Mouse (Mus musculus): ENCODE results near the gene Dock2. TPM values are rescaled to one million over a fixed set of nuclear protein-coding genes. Genes with fewer than 3 reads are reported as not detected.

Dock2 gene
- polyA plus RNA-seq, 1 experiment: not detected

- no peak for TF ChIP-seq EP300 (IDR thresholded peaks at IDR 0.05; ENCODE audit: insufficient read depth, low read depth, low read length)
- no peak for TF ChIP-seq CTCF (IDR thresholded peaks at IDR 0.05; ENCODE audit: low read depth, low read length)
- TF ChIP-seq POLR2A (IDR thresholded peaks at IDR 0.05; ENCODE audit: insufficient read depth, low read length): no peak
- no peaks in the 10 kb centered on the region for H3K36me3 ChIP-seq (ENCODE audit: control insufficient read depth, insufficient read depth, low read length, poor library complexity, severe bottlenecking)
Observed at GRCm38 (mm10) chr11:34264099-34264498, 519.6 kb downstream of the Dock2 start.

DNA sequence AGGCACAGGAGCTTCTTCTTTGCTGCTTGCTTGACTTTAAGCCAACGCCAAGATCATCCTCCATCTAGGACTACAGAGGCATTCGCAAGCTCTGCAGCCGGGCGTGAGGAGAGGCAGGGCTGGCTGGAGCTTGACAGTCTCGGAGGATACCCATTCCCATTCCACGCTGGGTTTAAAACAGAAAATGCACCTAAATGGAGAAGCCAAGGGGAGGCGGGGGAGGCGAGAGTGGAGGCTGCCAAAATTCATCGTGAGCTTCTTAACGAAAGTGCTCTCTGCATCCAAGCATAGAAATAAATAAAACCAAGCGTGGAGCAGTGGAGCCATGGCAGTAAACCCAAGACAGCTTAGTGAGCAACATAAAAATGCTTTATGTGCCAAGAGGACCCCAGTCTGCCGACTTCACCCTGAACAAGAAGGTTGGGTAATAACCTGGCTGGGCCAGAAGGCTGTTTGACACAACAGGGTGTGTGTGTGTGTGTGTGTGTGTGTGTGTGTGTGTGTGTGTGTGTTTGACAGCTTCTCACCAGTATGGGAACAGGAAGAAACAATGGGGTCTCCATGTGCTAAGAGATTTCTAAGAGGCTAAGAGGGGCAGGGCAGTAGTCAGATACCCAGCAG lies 524.7 kb downstream of the Dock2 start:
- no peak for TF ChIP-seq CTCF (IDR thresholded peaks at IDR 0.05; ENCODE audit: low read depth, low read length)
- TF ChIP-seq EP300 (IDR thresholded peaks at IDR 0.05; ENCODE audit: insufficient read depth, low read depth, low read length): no peak
- no peak for TF ChIP-seq POLR2A (IDR thresholded peaks at IDR 0.05; ENCODE audit: insufficient read depth, low read length)
- H3K27me3 ChIP-seq (ENCODE audit: control insufficient read depth, insufficient read depth, low read length, poor library complexity, severe bottlenecking): no peaks in the 10 kb centered on the region
- no peaks in the 10 kb centered on the region for H3K9me3 ChIP-seq (replicated peaks; ENCODE audit: control insufficient read depth, insufficient read depth, low read length, poor library complexity, severe bottlenecking)
- H3K4me3 ChIP-seq (ENCODE audit: low read depth, low read length): no peak overlapping the region
- no peak overlapping the region for H3K27ac ChIP-seq (ENCODE audit: insufficient read depth, low read length)
- H3K9ac ChIP-seq (ENCODE audit: low read depth, poor library complexity, severe bottlenecking): no peak overlapping the region
- H3K36me3 ChIP-seq (ENCODE audit: control insufficient read depth, insufficient read depth, low read length, poor library complexity, severe bottlenecking): no peaks in the 10 kb centered on the region
- H3K4me1 ChIP-seq (ENCODE audit: control insufficient read depth, insufficient read depth, low read length): no peaks in the 10 kb centered on the region

More at GRCm38 (mm10) chr11:34264099-34264498, 519.6 kb downstream of the Dock2 start:
- H3K9ac ChIP-seq (ENCODE audit: low read depth, poor library complexity, severe bottlenecking): no peak overlapping the region
- no peak overlapping the region for H3K27ac ChIP-seq (ENCODE audit: insufficient read depth, low read length)
- no peak overlapping the region for H3K4me3 ChIP-seq (ENCODE audit: low read depth, low read length)
- H3K4me1 ChIP-seq (ENCODE audit: control insufficient read depth, insufficient read depth, low read length): no peaks in the 10 kb centered on the region
- H3K9me3 ChIP-seq (replicated peaks; ENCODE audit: control insufficient read depth, insufficient read depth, low read length, poor library complexity, severe bottlenecking): no peaks in the 10 kb centered on the region
- H3K27me3 ChIP-seq (ENCODE audit: control insufficient read depth, insufficient read depth, low read length, poor library complexity, severe bottlenecking): no peaks in the 10 kb centered on the region

GRCm38 (mm10) chr11:34257548-34258189 lies 526.0 kb downstream of the Dock2 start:
- H3K27me3 ChIP-seq (ENCODE audit: control insufficient read depth, insufficient read depth, low read length, poor library complexity, severe bottlenecking): no peaks in the 10 kb centered on the region
- H3K4me3 ChIP-seq (ENCODE audit: low read depth, low read length): no peak overlapping the region
- no peaks in the 10 kb centered on the region for H3K9me3 ChIP-seq (replicated peaks; ENCODE audit: control insufficient read depth, insufficient read depth, low read length, poor library complexity, severe bottlenecking)
- H3K27ac ChIP-seq (ENCODE audit: insufficient read depth, low read length): no peak overlapping the region
- TF ChIP-seq EP300 (IDR thresholded peaks at IDR 0.05; ENCODE audit: insufficient read depth, low read depth, low read length) (no peak), POLR2A (IDR thresholded peaks at IDR 0.05; ENCODE audit: insufficient read depth, low read length) (no peak), CTCF (IDR thresholded peaks at IDR 0.05; ENCODE audit: low read depth, low read length) (no peak)
- H3K36me3 ChIP-seq (ENCODE audit: control insufficient read depth, insufficient read depth, low read length, poor library complexity, severe bottlenecking): no peaks in the 10 kb centered on the region
- no peaks in the 10 kb centered on the region for H3K4me1 ChIP-seq (ENCODE audit: control insufficient read depth, insufficient read depth, low read length)
- no peak overlapping the region for H3K9ac ChIP-seq (ENCODE audit: low read depth, poor library complexity, severe bottlenecking)

- Histone ChIP-seq H3K9ac (ENCODE audit: low read depth, poor library complexity, severe bottlenecking) (no peak overlapping the region), H3K4me3 (ENCODE audit: low read depth, low read length) (no peak overlapping the region), H3K4me1 (ENCODE audit: control insufficient read depth, insufficient read depth, low read length) (no peaks in the 10 kb centered on the region), H3K36me3 (ENCODE audit: control insufficient read depth, insufficient read depth, low read length, poor library complexity, severe bottlenecking) (no peaks in the 10 kb centered on the region), H3K9me3 (replicated peaks; ENCODE audit: control insufficient read depth, insufficient read depth, low read length, poor library complexity, severe bottlenecking) (no peaks in the 10 kb centered on the region), H3K27ac (ENCODE audit: insufficient read depth, low read length) (no peak overlapping the region), H3K27me3 (ENCODE audit: control insufficient read depth, insufficient read depth, low read length, poor library complexity, severe bottlenecking) (no peaks in the 10 kb centered on the region)
- TF ChIP-seq CTCF (IDR thresholded peaks at IDR 0.05; ENCODE audit: low read depth, low read length): no peak
- TF ChIP-seq EP300 (IDR thresholded peaks at IDR 0.05; ENCODE audit: insufficient read depth, low read depth, low read length): no peak
- no peak for TF ChIP-seq POLR2A (IDR thresholded peaks at IDR 0.05; ENCODE audit: insufficient read depth, low read length)
Observed at GRCm38 (mm10) chr11:34242979-34243378, 540.7 kb downstream of the Dock2 start.

GRCm38 (mm10) chr11:34240252-34240651 lies 543.4 kb downstream of the Dock2 start:
- no peak overlapping the region for H3K27ac ChIP-seq (ENCODE audit: insufficient read depth, low read length)
- H3K9ac ChIP-seq (ENCODE audit: low read depth, poor library complexity, severe bottlenecking): no peak overlapping the region
- no peaks in the 10 kb centered on the region for H3K36me3 ChIP-seq (ENCODE audit: control insufficient read depth, insufficient read depth, low read length, poor library complexity, severe bottlenecking)

DNA sequence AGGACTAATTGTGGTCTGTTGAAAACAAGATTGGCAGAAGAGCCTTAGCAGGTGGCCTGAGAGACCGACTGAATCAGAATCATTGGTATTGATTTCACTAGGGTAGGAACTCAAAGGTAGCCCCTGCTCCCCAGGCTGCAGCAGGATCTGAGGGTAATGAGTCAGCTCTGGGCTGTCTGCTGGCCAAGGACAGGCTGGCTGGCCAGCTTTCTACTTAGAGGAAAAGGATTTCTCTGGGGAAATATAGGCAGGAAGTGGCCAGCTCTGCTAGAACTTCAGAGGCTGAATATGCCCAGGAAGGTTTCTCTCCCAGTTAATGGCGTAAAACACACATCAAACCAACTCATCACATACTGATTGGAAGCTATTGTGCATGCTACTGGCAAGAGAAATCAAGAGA lies 544.0 kb downstream of the Dock2 start:
- TF ChIP-seq CTCF (IDR thresholded peaks at IDR 0.05; ENCODE audit: low read depth, low read length): no peak
- no peak for TF ChIP-seq EP300 (IDR thresholded peaks at IDR 0.05; ENCODE audit: insufficient read depth, low read depth, low read length)
- TF ChIP-seq POLR2A (IDR thresholded peaks at IDR 0.05; ENCODE audit: insufficient read depth, low read length): no peak
- no peak overlapping the region for H3K4me3 ChIP-seq (ENCODE audit: low read depth, low read length)
- no peaks in the 10 kb centered on the region for H3K9me3 ChIP-seq (replicated peaks; ENCODE audit: control insufficient read depth, insufficient read depth, low read length, poor library complexity, severe bottlenecking)
- no peak overlapping the region for H3K27ac ChIP-seq (ENCODE audit: insufficient read depth, low read length)
- H3K27me3 ChIP-seq (ENCODE audit: control insufficient read depth, insufficient read depth, low read length, poor library complexity, severe bottlenecking): no peaks in the 10 kb centered on the region
- no peaks in the 10 kb centered on the region for H3K4me1 ChIP-seq (ENCODE audit: control insufficient read depth, insufficient read depth, low read length)
- no peak overlapping the region for H3K9ac ChIP-seq (ENCODE audit: low read depth, poor library complexity, severe bottlenecking)
- H3K36me3 ChIP-seq (ENCODE audit: control insufficient read depth, insufficient read depth, low read length, poor library complexity, severe bottlenecking): no peaks in the 10 kb centered on the region

More at GRCm38 (mm10) chr11:34240252-34240651, 543.4 kb downstream of the Dock2 start:
- H3K4me1 ChIP-seq (ENCODE audit: control insufficient read depth, insufficient read depth, low read length): no peaks in the 10 kb centered on the region
- H3K9me3 ChIP-seq (replicated peaks; ENCODE audit: control insufficient read depth, insufficient read depth, low read length, poor library complexity, severe bottlenecking): no peaks in the 10 kb centered on the region
- TF ChIP-seq POLR2A (IDR thresholded peaks at IDR 0.05; ENCODE audit: insufficient read depth, low read length): no peak
- no peak for TF ChIP-seq CTCF (IDR thresholded peaks at IDR 0.05; ENCODE audit: low read depth, low read length)
- TF ChIP-seq EP300 (IDR thresholded peaks at IDR 0.05; ENCODE audit: insufficient read depth, low read depth, low read length): no peak
- no peaks in the 10 kb centered on the region for H3K27me3 ChIP-seq (ENCODE audit: control insufficient read depth, insufficient read depth, low read length, poor library complexity, severe bottlenecking)
- no peak overlapping the region for H3K4me3 ChIP-seq (ENCODE audit: low read depth, low read length)
